Mouse (Mus musculus) kidney, embryonic 14.5 days (tissue): Measurements from ENCODE around the gene Hmg20b. TPM values are rescaled to one million over a fixed set of nuclear protein-coding genes. Genes with fewer than 3 reads are reported as not detected.

Experiments
- ATAC-seq: fragments of 200-750 bp; cut with Nextera tagmentation; 2 replicates; pipeline ENCODE4 v1.8.0; 2017; ENCODE audit warnings: moderate number of reproducible peaks, mild to moderate bottlenecking, moderate TSS enrichment, moderate library complexity; ENCODE audit not compliant: low FRiP score, low TSS enrichment
- H3K27ac ChIP-seq: fragments of 300-500 bp; sonication (generic); 2 replicates; pipeline ENCODE4 v1.5.1; 2014; ENCODE audit warnings: low read depth, mild to moderate bottlenecking, low read length, moderate library complexity, mixed read lengths
- H3K27me3 ChIP-seq: fragments of 300-500 bp; sonication (generic); 2 replicates; pipeline ENCODE4 v1.6.1; 2014; ENCODE audit warnings: mild to moderate bottlenecking, low read length; ENCODE audit not compliant: control insufficient read depth, insufficient read depth
- H3K36me3 ChIP-seq: fragments of 300-500 bp; sonication (generic); 2 replicates; pipeline ENCODE4 v1.6.1; 2014; ENCODE audit warnings: low read length, mixed read lengths; ENCODE audit not compliant: control insufficient read depth, insufficient read depth
- H3K4me1 ChIP-seq: fragments of 300-500 bp; sonication (generic); 2 replicates; pipeline ENCODE4 v1.6.1; 2014; ENCODE audit warnings: low read length, mixed read lengths; ENCODE audit not compliant: control insufficient read depth, insufficient read depth
- H3K4me2 ChIP-seq: fragments of 300-500 bp; sonication (generic); replicated peaks from 2 replicates; pipeline ENCODE4 v1.6.1; 2014; ENCODE audit warnings: low read depth, mild to moderate bottlenecking, low read length
- H3K4me3 ChIP-seq: fragments of 300-500 bp; sonication (generic); 2 replicates; pipeline ENCODE4 v1.5.1; 2014; ENCODE audit warnings: mild to moderate bottlenecking, low read length
- H3K9ac ChIP-seq: fragments of 300-500 bp; sonication (generic); 2 replicates; pipeline ENCODE4 v1.6.1; 2014; ENCODE audit warnings: low read depth, mild to moderate bottlenecking, low read length, moderate library complexity
- H3K9me3 ChIP-seq: fragments of 300-500 bp; sonication (generic); 2 replicates; pipeline ENCODE4 v1.6.1; 2016; ENCODE audit warnings: low read length; ENCODE audit not compliant: control insufficient read depth
- WGBS: fragments of 180-500 bp; shearing (Covaris S2); extraction: QIAGEN DNeasy Blood & Tissue Kit; methylation state at CpG from one replicate; pipeline ENCODE4 v1.1.7; 2014; 5-methylcytosine and 5-hydroxymethylcytosine counted together
- polyA plus RNA-seq: library from polyadenylated mRNA; unstranded; fragments of >200 nt; fragmentation: Nextera tagmentation; extraction: Ambion mirVana; gene quantifications from 2 replicates; pipeline ENCODE4 v1.2.1, GENCODE M21; 2014

Gene Hmg20b
- polyA plus RNA-seq, 1 experiment from 2014 or later: 115 TPM

GRCm38 (mm10) chr10:81383802-81384604, 33.7 kb upstream of the Hmg20b start, which contains the start of the genes Dohh and Gm48551:
Gene Dohh, plus strand, starts transcription at chr10:81384428.
Gene Gm48551, plus strand, starts transcription at chr10:81384466.
- Histone ChIP-seq H3K4me3 (peak within 1 kb of the TSS; percentile 98), H3K27ac (peak within 1 kb of the TSS; percentile 82), H3K27me3 (no peaks in the 10 kb centered on the region), H3K36me3 (peaks cover 30% of the 10 kb centered on the region), H3K9me3 (no peaks in the 10 kb centered on the region), H3K9ac (peak within 1 kb of the TSS; percentile 83), H3K4me2 (peak within 1 kb of the TSS; percentile 69), H3K4me1 (peaks cover 9% of the 10 kb centered on the region)
- peak; percentile 93 for ATAC-seq
- 4% methylated on average over 52 of the region's 54 CpGs for WGBS

GRCm38 (mm10) chr10:81382039-81382438, 31.8 kb upstream of the Hmg20b start:
- Histone ChIP-seq H3K36me3 (peaks cover 13% of the 10 kb centered on the region), H3K4me1 (peaks cover 13% of the 10 kb centered on the region), H3K9me3 (no peaks in the 10 kb centered on the region), H3K4me2 (no peak overlapping the region), H3K27ac (0 out of 2 replicates have a peak overlapping the region, but pooled peaks have one; percentile 9), H3K9ac (no peak overlapping the region), H3K4me3 (no peak overlapping the region), H3K27me3 (no peaks in the 10 kb centered on the region)
- 80% methylated on average over 5 of the region's 5 CpGs for WGBS
- no peak for ATAC-seq

- peaks cover 8% of the 10 kb centered on the region; the same call in 1 of the 2 replicates for H3K36me3 ChIP-seq
- no peak overlapping the region for H3K9ac ChIP-seq
- no peak for ATAC-seq
- no peaks in the 10 kb centered on the region for H3K27me3 ChIP-seq
- H3K9me3 ChIP-seq: no peaks in the 10 kb centered on the region
- peaks cover 12% of the 10 kb centered on the region for H3K4me1 ChIP-seq
- WGBS: 94% methylated on average over 6 of the region's 6 CpGs
- H3K4me3 ChIP-seq: no peak overlapping the region
- no peak overlapping the region for H3K27ac ChIP-seq
- H3K4me2 ChIP-seq: no peak overlapping the region
Observed at GRCm38 (mm10) chr10:81379809-81380378, 29.6 kb upstream of the Hmg20b start.

GRCm38 (mm10) chr10:81379183-81379553, 28.9 kb upstream of the Hmg20b start:
- Histone ChIP-seq H3K9me3 (no peaks in the 10 kb centered on the region), H3K9ac (peak overlapping the region; percentile 68), H3K4me1 (peaks cover 12% of the 10 kb centered on the region), H3K27me3 (no peaks in the 10 kb centered on the region), H3K4me3 (peak overlapping the region; percentile 49), H3K27ac (peak overlapping the region; percentile 71), H3K36me3 (peaks cover 14% of the 10 kb centered on the region), H3K4me2 (peak overlapping the region; percentile 52)
- no peak for ATAC-seq
- WGBS: 58% methylated on average over 3 of the region's 3 CpGs

GRCm38 (mm10) chr10:81378553-81379182, 28.4 kb upstream of the Hmg20b start:
- peaks cover 12% of the 10 kb centered on the region for H3K4me1 ChIP-seq
- H3K27ac ChIP-seq: peak overlapping the region; percentile 71
- H3K4me2 ChIP-seq: peak overlapping the region; percentile 52
- H3K36me3 ChIP-seq: peaks cover 19% of the 10 kb centered on the region
- under 1% methylated on average over 46 of the region's 46 CpGs for WGBS
- H3K4me3 ChIP-seq: peak overlapping the region; percentile 82
- peak overlapping the region; percentile 90 for H3K9ac ChIP-seq
- H3K9me3 ChIP-seq: no peaks in the 10 kb centered on the region
- ATAC-seq: peak; percentile 96
- H3K27me3 ChIP-seq: no peaks in the 10 kb centered on the region

- ATAC-seq: peak; percentile 73
- H3K27me3 ChIP-seq: no peaks in the 10 kb centered on the region
- H3K27ac ChIP-seq: peak within 1 kb of the TSS; percentile 72
- H3K36me3 ChIP-seq: peaks cover 26% of the 10 kb centered on the region
- peak within 1 kb of the TSS; percentile 90 for H3K9ac ChIP-seq
- H3K9me3 ChIP-seq: no peaks in the 10 kb centered on the region
- H3K4me2 ChIP-seq: peak within 1 kb of the TSS; percentile 76
- H3K4me3 ChIP-seq: peak within 1 kb of the TSS; percentile 82
- H3K4me1 ChIP-seq: peaks cover 12% of the 10 kb centered on the region
- WGBS: under 1% methylated on average over 55 of the region's 59 CpGs
Observed at GRCm38 (mm10) chr10:81377793-81378552, 27.7 kb upstream of the Hmg20b start, which contains the start of gene Fzr1. Gene Fzr1, minus strand, starts transcription at chr10:81378516.

- 47% methylated on average over 2 of the region's 2 CpGs for WGBS
- H3K9ac ChIP-seq: peak overlapping the region; percentile 90
- peak overlapping the region; percentile 82 for H3K4me3 ChIP-seq
- no peak overlapping the region for H3K27ac ChIP-seq
- no peaks in the 10 kb centered on the region for H3K9me3 ChIP-seq
- peaks cover 12% of the 10 kb centered on the region for H3K4me1 ChIP-seq
- ATAC-seq: no peak
- H3K27me3 ChIP-seq: no peaks in the 10 kb centered on the region
- H3K36me3 ChIP-seq: peaks cover 31% of the 10 kb centered on the region
- peak overlapping the region; percentile 76 for H3K4me2 ChIP-seq
Observed at GRCm38 (mm10) chr10:81377362-81377664, 27.0 kb upstream of the Hmg20b start.

- H3K36me3 ChIP-seq: peaks cover 37% of the 10 kb centered on the region
- no peak overlapping the region; the same call in 1 of the 2 replicates for H3K27ac ChIP-seq
- H3K4me2 ChIP-seq: peak overlapping the region; percentile 76
- no peak for ATAC-seq
- no peaks in the 10 kb centered on the region for H3K9me3 ChIP-seq
- H3K4me3 ChIP-seq: peak overlapping the region; percentile 82
- no peaks in the 10 kb centered on the region for H3K27me3 ChIP-seq
- peaks cover 12% of the 10 kb centered on the region for H3K4me1 ChIP-seq
- 42% methylated on average over 6 of the region's 6 CpGs for WGBS
- H3K9ac ChIP-seq: peak overlapping the region; percentile 90; the same call in 1 of the 2 replicates
Observed at GRCm38 (mm10) chr10:81376561-81377361, 26.5 kb upstream of the Hmg20b start.
